Mouse (Mus musculus) E14TG2a.4 (cell line): ENCODE data around the gene Ddx58.

Source experiments
- CTCF ChIP-seq: conservative IDR thresholded peaks from 2 replicates; pipeline ENCODE4 v1.5.1; 2014; ENCODE audit warnings: low read length
- NANOG ChIP-seq: IDR thresholded peaks from 2 replicates; pipeline ENCODE4 v1.6.1; 2014; ENCODE audit warnings: borderline replicate concordance, low read length, mixed read lengths
- POU5F1 ChIP-seq: IDR thresholded peaks from 2 replicates; pipeline ENCODE4 v1.6.1; 2014; ENCODE audit warnings: low read length, borderline replicate concordance

GRCm38 (mm10) chr4:40207701-40208100 is 31.9 kb downstream of the Ddx58 start:
- TF ChIP-seq CTCF (no peak), NANOG (no peak), POU5F1 (no peak)
